In genomic region chr1:180780291-180780690, GRCm38 (mm10) we compare ENCODE assay signal across 23 mouse cellular contexts. TPM values are rescaled to one million over a fixed set of nuclear protein-coding genes. Genes with fewer than 3 reads are reported as not detected.
DNase-seq lines count a peak whose midpoint lies in the region; ATAC-seq and TF ChIP-seq lines count a peak whose summit lies in the region.
"Had no signal": no experiment of that assay in that cellular context is flagged by ENCODE, and none has a peak within 500 bp of the region (broad histone marks: within the 10 kb centered on the region; RNA-seq: fewer than 3 reads in every experiment).

No protein-coding gene starts in this region.

- H3K4me3 ChIP-seq in liver, adult 2 months (ENCODE audit: insufficient read depth, low read depth, low read length) = no peak overlapping the region
- no peak overlapping the region for H3K4me3 ChIP-seq in liver, embryonic 12.5 days
- H3K4me3 ChIP-seq in intestine, postnatal 0 days (ENCODE audit: low read depth, low read length) = no peak overlapping the region
- H3K4me3 ChIP-seq: embryonic facial prominence, embryonic 12.5 days; embryonic facial prominence, embryonic 15.5 days; gastrocnemius, adult 2 months; heart, embryonic 13.5 days had no signal

- TF ChIP-seq CTCF in liver, adult 2 months (IDR thresholded peaks at IDR 0.05; ENCODE audit: low read depth, low read length) = no peak
- no peak for TF ChIP-seq CTCF in intestine, postnatal 0 days (IDR thresholded peaks at IDR 0.05; ENCODE audit: low read depth)

- no peaks in the 10 kb centered on the region for H3K79me2 ChIP-seq in liver, adult 2 months (ENCODE audit: control insufficient read depth, insufficient read depth, low read length)

- DNase-seq in kidney, adult 9 months = peak; percentile 53
- DNase-seq in kidney, postnatal 14 days = no peak
- peak; percentile 31 for DNase-seq in liver, adult 2 months (ENCODE audit: extremely low read depth, low read depth, low spot score)
- DNase-seq in embryo, embryonic 10 days (ENCODE audit: low spot score) = no peak
- DNase-seq: adrenal gland, postnatal 10 days; adrenal gland, postnatal 36 days; cerebellum, adult 18-20 months; cerebellum, adult 9-10 months; cerebellum, postnatal 14 days; forebrain, postnatal 0 days; gastrocnemius, adult 2 months; gastrocnemius, postnatal 14 days; heart, adult 18-20 months; heart, postnatal 14 days; heart, postnatal 4 days had no signal

- H3K4me2 ChIP-seq in liver, embryonic 12.5 days = no peak overlapping the region
- no peak overlapping the region for H3K4me2 ChIP-seq in intestine, postnatal 0 days (replicated peaks; ENCODE audit: low read depth)
- H3K4me2 ChIP-seq: embryonic facial prominence, embryonic 12.5 days; embryonic facial prominence, embryonic 15.5 days; heart, embryonic 13.5 days; hindbrain, embryonic 14.5 days had no signal

- no peaks in the 10 kb centered on the region for H3K9me3 ChIP-seq in liver, embryonic 12.5 days (replicated peaks)
- H3K9me3 ChIP-seq in intestine, postnatal 0 days (ENCODE audit: control insufficient read depth) = no peaks in the 10 kb centered on the region
- H3K9me3 ChIP-seq: embryonic facial prominence, embryonic 12.5 days; embryonic facial prominence, embryonic 15.5 days; heart, embryonic 13.5 days had no signal

- no peaks in the 10 kb centered on the region for H3K36me3 ChIP-seq in liver, adult 2 months (ENCODE audit: control insufficient read depth, insufficient read depth, low read length)
- H3K36me3 ChIP-seq in liver, embryonic 12.5 days = no peaks in the 10 kb centered on the region
- H3K36me3 ChIP-seq in intestine, postnatal 0 days (ENCODE audit: control insufficient read depth, insufficient read depth) = no peaks in the 10 kb centered on the region
- H3K36me3 ChIP-seq: embryonic facial prominence, embryonic 12.5 days; embryonic facial prominence, embryonic 15.5 days; heart, embryonic 13.5 days had no signal

- no peaks in the 10 kb centered on the region for H3K27me3 ChIP-seq in liver, adult 2 months (ENCODE audit: control insufficient read depth, insufficient read depth, low read length)
- peaks cover 17% of the 10 kb centered on the region; the same call in 1 of the 2 replicates for H3K27me3 ChIP-seq in liver, embryonic 12.5 days (replicated peaks)
- no peaks in the 10 kb centered on the region for H3K27me3 ChIP-seq in intestine, postnatal 0 days (replicated peaks; ENCODE audit: control insufficient read depth, insufficient read depth, low read length)
- H3K27me3 ChIP-seq: embryonic facial prominence, embryonic 12.5 days; embryonic facial prominence, embryonic 15.5 days; heart, embryonic 13.5 days had no signal

- H3K4me1 ChIP-seq in liver, adult 2 months (ENCODE audit: control insufficient read depth, insufficient read depth, low read length) = no peaks in the 10 kb centered on the region; the same call in 1 of the 2 replicates
- peaks cover 28% of the 10 kb centered on the region for H3K4me1 ChIP-seq in liver, embryonic 12.5 days
- H3K4me1 ChIP-seq in intestine, postnatal 0 days (replicated peaks; ENCODE audit: control insufficient read depth, insufficient read depth, low read length) = peaks cover 19% of the 10 kb centered on the region; the same call in 1 of the 2 replicates

- ATAC-seq in liver, embryonic 12.5 days = no peak
- no peak for ATAC-seq in intestine, postnatal 0 days
- ATAC-seq: activated CD4-positive, CD25-positive, alpha-beta regulatory T cell, adult 4 months; forebrain, embryonic 14.5 days; forebrain, postnatal 0 days had no signal

- no peak for TF ChIP-seq POLR2A in liver, adult 2 months (IDR thresholded peaks at IDR 0.05; ENCODE audit: extremely low read depth, insufficient read depth, low read length)

- WGBS in liver, adult 2 months = 49% methylated on average over 8 of the region's 8 CpGs
- WGBS in liver, embryonic 12.5 days (ENCODE audit: insufficient replicate concordance) = 81% methylated on average over 8 of the region's 8 CpGs
- WGBS in intestine, postnatal 0 days = 50% methylated on average over 8 of the region's 8 CpGs

- H3K27ac ChIP-seq in liver, adult 2 months (replicated peaks; ENCODE audit: insufficient read depth, low read depth, low read length) = no peak overlapping the region
- H3K27ac ChIP-seq in liver, embryonic 12.5 days = no peak overlapping the region
- peak overlapping the region; percentile 82 for H3K27ac ChIP-seq in intestine, postnatal 0 days (ENCODE audit: low read depth, low read length)
- H3K27ac ChIP-seq: embryonic facial prominence, embryonic 12.5 days; embryonic facial prominence, embryonic 15.5 days; gastrocnemius, adult 2 months; heart, embryonic 13.5 days; hindbrain, embryonic 14.5 days had no signal

- no peak overlapping the region for H3K9ac ChIP-seq in liver, adult 2 months (ENCODE audit: low read depth, low read length)
- no peak overlapping the region for H3K9ac ChIP-seq in liver, embryonic 12.5 days
- no peak overlapping the region for H3K9ac ChIP-seq in intestine, postnatal 0 days (ENCODE audit: low read depth, low read length)
- H3K9ac ChIP-seq: embryonic facial prominence, embryonic 12.5 days; embryonic facial prominence, embryonic 15.5 days; forebrain, postnatal 0 days; heart, embryonic 13.5 days; hindbrain, embryonic 14.5 days had no signal

RNA-seq across cellular contexts. Expression of gene H3f3a, which starts 33.5 kb away (rescaled TPM):
- 264 and 310 TPM in 2 replicates for total RNA-seq in liver, adult 2 months (2014; rRNA removed)
- 147 and 153 TPM in 2 replicates for polyA plus RNA-seq in liver, adult 2 months (2012; rRNA removed)
- polyA plus RNA-seq in liver, embryonic 12.5 days (2016; fragmentation: Nextera tagmentation; extraction: Ambion mirVana) = 1,997 and 2,057 TPM in 2 replicates
- polyA plus RNA-seq in intestine, postnatal 0 days (2015; fragmentation: Nextera tagmentation; extraction: Ambion mirVana) = 1,056 and 1,104 TPM in 2 replicates

RNA-seq across cellular contexts. Expression of gene Acbd3, which starts 54.4 kb away (rescaled TPM):
- total RNA-seq in liver, adult 2 months (2014; rRNA removed) = 13.1 and 13.7 TPM in 2 replicates
- 5.7 and 6.3 TPM in 2 replicates for polyA plus RNA-seq in liver, adult 2 months (2012; rRNA removed)
- 13.9 and 15.6 TPM in 2 replicates for polyA plus RNA-seq in liver, embryonic 12.5 days (2016; fragmentation: Nextera tagmentation; extraction: Ambion mirVana)
- 16.9 and 18.4 TPM in 2 replicates for polyA plus RNA-seq in intestine, postnatal 0 days (2015; fragmentation: Nextera tagmentation; extraction: Ambion mirVana)

Comparison
In these comparisons a context has a peak if more than half of its experiments do, and no peak if none do; other contexts are left out.
1. DNase-seq: peak in kidney, adult 9 months (single experiment) and liver, adult 2 months (single experiment); none in kidney, postnatal 14 days (single experiment) and embryo, embryonic 10 days (single experiment).